Mouse (Mus musculus) CD4-positive, CD25-positive, alpha-beta regulatory T cell, adult 2 months (primary cell): ENCODE measurements around the gene Fam216a.
"Not testable (repeated sequence)": the region's sequence is repeated elsewhere in the genome, so short reads cannot be mapped to it uniquely, and the experiment has no call there.

Experiments
- DNase-seq: peaks from one replicate; pipeline ENCODE4 v3.0.0-alpha.2; 2012; ENCODE audit warnings: low read depth, low spot score

The Fam216a gene

DNA sequence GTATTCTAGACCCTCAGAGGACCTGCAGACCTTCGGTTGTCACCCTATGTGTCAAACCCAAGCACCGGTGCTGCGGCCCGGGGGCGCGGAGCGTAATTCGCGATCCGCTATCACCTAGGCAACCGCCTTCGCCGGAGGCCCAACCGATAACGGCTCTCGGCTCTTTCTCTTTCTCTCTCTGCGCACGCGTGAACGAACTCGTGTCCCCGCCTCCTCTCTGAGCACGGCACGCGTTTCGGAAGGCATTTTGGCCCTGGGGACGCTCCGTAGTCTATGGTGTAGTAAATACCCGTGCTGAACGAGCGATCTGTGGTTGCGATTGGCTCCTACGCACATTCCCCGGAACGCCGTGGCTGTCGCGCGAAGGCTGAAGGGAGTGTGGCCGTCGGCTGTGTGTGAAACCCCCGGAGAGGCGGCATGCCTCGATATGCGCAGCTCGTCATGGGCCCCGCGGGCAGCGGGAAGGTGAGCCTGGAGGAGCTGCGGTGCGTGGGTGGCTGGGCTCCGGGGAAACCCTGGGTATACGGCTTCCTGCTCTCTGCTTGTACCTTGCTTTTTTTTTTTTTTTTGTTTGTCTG, at the start of gene Fam216a:
Fam216a (minus strand) TSS at position 173 of the 578 bp plus-strand sequence.
- peak; percentile 100 for DNase-seq

DNA sequence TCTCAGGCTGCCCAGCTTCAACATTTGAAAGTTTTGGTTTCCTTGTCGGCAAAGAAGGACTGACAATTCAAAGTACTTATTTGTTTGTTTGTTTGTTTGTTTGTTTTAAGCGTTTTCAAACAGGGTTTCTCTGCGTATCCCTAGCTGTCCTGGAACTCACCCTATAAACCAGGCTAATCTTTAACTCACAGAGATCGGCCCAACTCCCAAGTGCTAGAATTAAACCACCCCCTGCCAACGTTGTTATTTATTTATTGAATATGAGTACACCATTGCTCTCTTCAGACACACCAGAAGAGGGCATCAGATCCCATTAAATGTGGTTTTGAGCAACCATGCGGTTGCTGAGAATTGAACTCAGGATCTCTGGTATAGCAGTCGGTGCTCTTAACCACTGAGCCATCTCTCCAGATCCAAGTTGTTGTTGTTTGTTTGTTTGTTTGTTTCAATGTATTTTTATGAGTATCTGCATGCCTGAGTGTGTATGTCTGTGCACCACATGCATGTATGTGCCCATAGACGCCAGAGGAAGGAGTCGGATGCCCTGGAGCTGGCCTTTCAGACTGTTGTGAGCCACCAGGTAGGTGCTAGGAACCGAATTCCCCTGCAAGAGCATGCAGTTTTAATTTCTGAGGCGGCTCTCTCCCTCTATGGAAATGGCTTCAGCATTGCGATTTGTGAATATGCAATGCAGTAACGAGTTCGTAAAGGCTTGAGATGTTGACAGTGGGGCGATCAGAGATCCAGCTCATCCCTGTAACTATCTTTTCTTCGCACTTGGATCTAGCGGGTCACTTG, 49.3 kb upstream of the Fam216a start, which contains the start of gene Anapc7:
Anapc7 (plus strand) TSS at position 423 of the 798 bp plus-strand sequence.
- DNase-seq: no peak

DNA sequence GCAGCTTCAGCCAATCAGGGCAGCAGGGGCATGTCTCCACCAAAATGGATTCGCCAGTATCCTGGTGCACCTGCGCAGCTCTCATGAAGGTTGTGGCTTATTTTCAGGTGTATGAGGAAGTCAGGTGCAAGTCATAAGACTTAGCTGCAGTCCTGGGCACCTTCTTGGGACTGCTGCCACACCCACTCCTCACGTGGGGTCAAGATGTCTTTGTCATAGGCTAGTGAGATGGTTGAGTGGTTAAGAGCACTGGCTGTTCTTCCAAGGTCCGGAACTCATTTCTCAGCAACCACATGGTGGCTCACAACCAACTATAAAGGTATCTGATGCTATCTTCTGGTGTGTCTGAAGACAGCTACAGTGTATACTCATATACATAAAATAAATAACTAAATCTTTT, 48.5 kb upstream of the Fam216a start:
- not testable (repeated sequence) for DNase-seq

DNA sequence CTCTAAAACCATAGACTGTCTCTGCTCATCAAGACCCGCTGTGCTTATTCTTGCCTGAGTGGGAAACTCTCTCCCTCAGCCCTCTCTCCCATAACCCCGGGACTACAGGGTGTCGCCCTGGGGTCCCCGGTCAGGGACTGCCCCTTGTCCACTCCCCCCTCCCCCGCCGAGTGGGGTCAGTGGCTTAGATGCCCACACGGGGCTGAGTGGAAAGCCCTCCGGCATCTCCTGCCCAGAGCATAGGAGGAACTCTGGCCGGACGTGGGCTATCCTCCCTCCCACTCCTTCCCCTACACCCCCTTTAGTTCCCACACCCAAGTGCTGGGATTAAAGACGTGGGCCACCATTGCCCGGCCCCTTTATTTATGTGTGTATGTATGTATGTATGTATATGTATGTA, 43.3 kb upstream of the Fam216a start:
- DNase-seq: no peak

DNA sequence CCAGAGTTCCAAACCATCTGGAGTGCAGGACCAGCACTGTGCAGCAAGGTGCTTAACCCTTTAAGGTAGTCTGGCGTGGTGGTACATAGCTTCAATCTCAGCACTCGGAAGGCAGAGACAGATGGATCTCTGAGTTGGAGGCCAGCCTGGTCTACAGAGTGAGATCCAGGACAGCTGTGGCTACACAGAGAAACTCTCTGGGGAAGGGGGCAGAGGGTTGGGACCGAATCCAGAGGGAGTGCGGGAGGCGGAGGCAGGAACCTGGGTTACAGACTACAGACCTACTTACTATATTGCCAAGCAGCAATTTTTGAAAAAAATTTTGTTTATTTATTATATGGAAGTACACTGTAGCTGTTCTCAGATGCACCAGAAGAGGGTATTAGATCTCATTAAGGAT, 42.2 kb upstream of the Fam216a start:
- DNase-seq: no peak

DNA sequence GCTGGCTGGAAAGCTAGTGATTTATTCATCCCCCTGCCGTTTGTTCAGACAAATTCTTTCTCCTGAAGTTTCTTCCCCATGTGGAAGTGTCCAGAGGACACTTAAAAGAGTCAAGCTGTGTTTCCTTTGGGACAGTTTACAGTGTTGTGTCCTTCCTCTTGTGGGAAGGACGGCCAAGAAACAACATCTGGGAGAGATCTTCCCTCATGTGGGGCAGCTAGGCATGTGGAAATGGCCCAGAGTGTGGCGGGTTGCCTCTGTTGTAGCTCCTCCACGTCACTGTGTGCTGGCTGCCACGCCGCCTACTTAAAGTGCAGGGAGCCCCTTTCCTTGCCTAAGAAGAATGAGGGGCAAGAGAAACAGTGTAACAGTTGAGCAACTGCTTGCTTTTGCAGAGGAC, 40.7 kb upstream of the Fam216a start:
- DNase-seq: no peak

DNA sequence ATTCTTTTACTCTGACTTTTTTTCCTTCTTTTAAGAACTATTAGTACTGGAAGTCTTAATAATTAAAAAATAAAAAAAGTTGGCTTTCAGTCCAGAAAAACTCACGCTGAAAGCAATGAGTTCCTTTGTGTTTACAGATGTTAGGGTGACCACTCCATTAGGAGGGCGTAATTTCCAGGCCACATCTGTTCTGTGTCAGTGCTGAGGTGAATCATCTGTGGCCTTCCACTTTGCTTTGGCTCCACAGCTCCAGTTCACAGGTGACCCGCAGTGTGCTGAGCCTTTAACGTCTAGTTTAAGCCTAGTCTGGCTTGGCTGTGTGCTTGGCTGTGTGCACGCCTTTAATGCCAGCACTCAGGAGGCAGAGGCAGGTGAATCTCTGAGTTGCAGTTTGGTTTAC, 39.7 kb upstream of the Fam216a start:
- no peak for DNase-seq

DNA sequence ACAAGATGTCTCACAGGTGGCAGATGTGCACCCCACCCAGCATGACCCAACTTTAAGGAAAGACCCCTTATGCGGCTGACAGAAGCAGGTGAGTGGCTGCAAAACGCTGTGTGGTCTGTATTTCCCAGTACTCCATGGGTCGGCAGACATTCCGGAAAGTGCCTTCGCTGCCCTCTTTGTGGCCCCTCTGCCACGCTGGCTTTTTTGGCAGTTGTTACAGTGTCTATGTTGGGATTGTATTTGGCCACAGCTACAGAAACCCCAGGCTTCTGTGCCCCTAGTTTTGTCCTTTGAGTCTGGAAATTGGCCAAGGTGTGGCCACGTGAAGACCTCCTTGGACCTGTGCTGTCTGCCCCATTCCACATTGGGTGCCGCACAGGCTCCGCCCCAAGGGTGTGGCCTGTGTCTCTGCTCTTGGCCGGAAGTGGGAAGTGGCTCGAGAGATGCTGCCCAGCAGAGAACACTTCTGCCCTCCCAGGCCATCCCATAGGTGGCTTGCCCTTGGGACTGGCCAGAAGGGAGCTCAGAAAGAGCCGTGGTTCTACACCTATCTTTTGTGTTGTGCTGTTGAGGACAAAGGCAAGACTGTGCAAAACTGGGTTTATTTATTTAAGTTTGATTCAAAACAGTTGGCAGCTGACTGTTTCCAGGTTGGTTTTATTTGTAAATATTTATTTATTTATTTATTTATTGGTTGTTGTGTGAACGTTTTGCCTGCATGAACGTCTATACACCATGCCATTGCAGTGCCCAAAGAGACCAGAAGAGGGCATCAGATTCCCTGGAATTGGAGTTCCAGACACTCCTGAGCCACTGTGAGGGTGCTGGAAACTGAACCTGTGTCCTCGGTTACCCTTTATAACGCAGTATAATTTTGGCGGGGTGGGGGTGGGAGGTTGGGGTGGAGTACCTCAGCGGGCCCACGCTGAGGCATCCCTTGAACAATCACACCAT, 37.8 kb upstream of the Fam216a start:
- no peak for DNase-seq

DNA sequence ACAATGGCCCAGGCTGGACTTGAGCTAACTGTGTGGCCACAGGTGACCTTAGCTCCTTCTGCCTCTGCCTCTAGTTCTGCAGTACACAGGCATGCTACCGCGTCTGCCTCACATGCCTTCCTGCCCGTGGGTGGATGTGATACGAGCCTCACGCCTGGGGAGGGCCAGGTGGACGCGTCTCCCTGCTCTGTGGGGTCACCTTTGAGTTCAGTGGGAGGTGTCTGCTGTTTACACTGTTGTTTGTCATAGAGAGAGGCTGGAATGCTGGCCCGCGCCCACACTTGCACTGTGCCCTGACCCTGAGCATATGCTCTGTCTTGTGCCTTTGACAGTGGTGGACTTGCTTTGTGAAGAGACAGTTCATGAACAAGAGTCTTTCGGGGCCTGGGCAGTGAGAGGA, 33.4 kb upstream of the Fam216a start:
- DNase-seq: no peak

DNA sequence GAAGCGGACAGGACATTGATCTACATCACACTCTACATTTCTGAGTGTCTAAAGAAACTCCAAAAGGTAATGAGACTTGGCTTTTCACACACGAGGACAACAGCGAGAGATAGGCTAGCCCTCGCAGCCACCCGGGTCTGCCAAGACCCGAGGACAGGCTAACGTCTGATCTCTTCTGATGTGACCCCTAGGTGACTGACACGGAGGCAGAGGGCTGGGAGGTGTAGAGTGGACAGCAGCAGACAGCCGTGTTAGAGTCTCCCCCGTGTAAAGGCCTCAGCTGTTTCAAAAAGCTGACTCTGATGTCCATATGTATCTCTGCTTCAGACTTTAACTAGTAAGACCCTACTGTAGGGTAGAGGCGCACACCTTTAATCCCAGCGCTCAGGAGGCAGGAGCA, 31.2 kb upstream of the Fam216a start:
- no peak for DNase-seq

DNA sequence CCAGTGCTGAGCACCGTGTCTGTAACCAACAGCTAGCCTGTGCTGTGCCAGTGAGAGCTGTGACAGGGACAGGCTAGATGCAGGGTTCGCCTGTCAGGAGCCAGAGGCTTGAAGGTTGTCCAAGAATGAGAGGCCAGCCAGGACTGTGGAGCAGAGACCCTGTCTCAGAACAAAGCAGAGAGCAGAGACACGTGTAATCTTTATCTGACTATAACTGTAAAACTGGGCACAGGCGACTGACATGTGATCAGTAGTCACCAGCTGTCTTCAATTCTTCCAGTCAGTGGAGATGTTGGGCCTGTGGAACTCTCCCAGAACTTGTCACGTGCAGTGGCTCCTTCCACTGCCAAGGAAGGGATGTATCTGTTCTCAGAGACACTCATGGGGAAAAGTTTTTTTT, 30.6 kb upstream of the Fam216a start:
- DNase-seq: no peak

DNA sequence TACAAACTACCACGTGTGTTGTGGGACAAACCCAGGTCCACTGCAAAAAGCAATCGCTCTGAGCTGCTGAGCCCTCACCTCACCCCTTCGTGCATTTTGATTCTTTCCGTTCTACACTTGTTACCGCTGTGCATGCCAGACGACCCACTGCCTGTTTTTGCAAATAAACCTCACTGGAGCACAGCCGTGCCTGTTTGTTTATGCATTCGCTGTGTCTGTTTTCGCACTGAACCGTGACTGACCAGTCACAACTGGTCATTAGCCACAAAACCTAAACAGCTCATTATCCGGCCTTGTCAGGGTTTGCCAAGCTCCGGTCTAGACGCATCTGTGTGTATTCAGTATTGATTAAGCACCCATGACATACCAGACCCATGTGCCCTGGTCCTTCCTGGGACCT, 30.0 kb upstream of the Fam216a start:
- no peak for DNase-seq

DNA sequence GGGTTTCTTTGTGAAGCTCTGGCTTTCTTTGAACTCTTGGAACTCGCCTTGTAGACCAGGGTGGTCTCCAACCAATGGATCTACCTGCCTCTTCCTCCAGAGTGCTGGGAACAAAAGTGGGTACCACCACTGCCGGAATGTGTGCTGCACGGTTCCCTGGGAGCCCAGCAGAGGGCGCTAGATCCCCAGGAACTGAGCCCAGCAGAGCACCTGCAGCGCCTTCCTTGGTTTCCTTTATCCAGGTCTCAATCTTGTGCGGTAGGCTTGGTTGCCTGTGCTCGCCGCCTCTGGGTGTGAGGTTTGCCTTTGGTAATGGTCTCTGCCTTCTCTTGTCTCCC, 29.1 kb upstream of the Fam216a start:
- peak; percentile 81 for DNase-seq

DNA sequence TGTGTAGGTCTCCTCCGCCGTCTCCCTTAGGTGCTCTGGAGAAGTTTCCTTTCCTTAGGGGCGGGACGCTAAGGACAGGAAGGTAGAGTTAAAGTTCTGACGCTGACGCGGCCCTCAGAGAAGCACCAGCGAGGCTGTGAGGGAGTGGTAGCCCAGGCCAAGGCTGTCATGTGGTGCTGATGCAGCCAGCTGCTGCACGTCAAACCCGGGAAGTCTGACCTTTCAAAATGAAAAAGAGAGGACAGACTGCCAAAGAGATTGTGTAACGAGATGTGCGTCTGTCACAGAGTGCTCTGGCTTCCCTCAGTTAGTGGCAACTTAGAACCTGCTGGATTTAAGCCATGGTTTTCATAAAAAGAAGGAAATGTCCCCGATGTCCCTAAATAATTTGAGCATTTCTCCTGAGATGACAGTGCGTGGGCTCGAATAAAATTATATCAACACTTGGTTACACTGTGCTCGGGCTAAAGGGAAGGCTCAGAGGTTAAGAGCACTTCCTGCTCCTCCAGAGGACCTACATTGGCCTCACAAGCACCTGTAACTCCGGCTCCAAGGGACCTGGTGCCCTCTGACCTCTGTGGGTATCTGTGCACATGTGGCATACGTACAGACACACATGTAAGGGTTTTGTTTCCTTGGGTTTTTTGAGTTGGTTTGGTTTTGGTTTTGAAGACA, 28.6 kb upstream of the Fam216a start:
- DNase-seq: no peak

DNA sequence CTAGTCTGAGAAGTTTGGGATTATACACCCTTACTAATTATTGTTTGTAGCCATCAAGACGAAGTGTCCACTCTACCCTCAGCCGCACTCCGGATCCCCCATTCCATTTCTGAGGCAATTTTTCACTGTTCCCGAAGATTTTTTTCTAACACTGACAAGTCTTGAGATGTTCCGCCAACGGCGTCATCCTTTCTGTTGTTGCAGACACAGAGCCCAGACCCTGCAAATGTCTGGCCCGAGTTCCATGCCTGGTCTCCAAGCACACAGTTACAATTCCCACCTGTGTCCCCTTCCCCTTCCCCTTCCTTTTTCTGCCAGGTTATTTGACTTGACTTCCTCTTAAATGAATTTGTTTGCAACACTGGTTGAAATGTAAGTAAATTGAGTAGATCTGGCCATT, 27.7 kb upstream of the Fam216a start:
- no peak for DNase-seq

DNA sequence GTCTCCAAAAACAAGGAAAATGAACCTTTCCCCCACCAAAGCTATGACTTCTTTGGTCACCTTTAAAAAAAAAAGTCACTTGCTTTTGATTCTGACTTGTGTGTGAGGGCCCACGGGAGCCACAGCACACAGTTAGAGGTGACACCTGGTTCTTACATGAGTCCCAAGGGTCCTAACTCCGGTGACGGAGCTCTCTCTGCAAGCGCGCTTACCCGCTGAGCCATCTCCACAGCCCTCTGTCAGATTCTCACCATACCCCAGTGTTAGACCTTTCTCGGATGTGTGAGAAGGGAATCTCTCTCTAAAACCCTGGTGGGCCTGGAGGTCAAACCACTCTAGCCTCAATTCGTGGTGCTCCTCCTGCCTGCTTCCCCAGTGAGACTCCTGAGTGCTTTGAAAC, 25.3 kb upstream of the Fam216a start:
- DNase-seq: no peak

DNA sequence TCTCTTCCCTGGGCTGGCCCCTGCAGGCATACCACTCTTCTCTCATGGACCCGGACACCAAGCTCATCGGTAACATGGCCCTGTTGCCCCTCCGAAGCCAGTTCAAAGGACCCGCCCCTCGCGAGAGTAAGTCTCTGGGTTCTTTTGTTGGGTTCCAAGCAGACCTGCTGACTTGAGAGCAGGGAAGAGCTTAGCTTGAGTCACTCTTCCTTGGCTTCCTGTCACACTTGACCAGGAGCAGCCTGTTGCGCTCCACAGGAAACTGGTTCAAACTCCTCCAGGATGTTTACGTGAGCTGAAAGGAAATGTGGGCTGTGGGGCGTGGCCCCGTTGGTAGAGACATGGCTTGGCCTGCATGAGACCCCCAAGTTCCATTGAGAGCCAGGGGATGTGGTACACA, 24.6 kb upstream of the Fam216a start:
- DNase-seq: no peak

DNA sequence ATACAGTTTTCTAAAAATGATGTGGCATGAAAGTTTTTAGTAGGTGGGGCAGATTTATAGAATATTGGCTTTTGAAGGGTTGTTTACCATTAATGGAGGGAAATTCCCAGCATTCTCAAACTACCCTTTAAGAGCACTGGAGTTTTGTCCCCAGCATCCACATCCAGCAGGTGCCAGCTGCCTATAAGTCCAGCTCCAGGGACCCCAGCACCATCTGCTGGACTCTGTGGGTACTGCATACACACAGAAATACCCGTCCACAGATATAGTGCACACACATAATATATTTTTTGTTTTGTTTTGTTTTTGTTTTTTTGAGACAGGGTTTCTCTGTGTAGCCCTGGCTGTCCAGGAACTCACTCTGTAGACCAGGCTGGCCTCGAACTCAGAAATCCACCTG, 21.7 kb upstream of the Fam216a start:
- DNase-seq: peak; percentile 89

DNA sequence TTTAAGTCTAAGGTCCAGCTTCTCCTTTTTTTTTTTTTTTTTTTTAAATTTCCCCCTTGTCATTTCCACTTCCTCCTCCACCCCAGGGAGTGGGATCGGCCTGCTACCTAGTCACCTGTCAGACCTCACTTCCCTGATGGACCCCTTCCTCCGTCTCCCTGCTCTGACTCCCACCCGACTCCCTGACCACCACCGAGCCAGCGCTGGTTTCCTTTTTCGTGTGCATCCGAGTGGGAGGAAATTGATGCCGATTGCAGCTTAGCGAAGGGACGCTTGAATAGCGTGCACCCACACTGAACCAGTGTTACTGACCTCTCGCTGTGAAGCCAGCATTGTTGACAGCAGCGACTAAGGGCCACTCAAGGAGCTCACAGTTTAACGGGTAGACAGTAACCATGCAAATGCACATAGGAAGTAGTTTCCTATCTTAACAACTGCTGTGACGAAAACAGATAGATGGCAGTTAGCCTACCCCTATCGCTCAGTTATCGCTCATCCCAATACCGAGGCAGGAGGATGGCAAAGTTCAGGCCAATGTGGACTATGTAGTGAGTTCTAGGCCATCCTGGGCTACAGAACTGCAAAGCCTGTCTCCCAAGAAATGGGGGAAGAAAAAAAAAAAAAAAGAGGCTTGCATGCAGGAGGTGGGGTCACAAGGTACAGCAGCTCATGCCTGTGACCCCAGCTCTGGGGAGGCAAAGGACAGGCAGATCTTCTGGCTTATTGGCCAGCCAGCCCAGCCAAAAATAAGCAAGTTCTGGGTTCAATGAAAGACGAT, 20.3 kb upstream of the Fam216a start:
- DNase-seq: peak; percentile 58

DNA sequence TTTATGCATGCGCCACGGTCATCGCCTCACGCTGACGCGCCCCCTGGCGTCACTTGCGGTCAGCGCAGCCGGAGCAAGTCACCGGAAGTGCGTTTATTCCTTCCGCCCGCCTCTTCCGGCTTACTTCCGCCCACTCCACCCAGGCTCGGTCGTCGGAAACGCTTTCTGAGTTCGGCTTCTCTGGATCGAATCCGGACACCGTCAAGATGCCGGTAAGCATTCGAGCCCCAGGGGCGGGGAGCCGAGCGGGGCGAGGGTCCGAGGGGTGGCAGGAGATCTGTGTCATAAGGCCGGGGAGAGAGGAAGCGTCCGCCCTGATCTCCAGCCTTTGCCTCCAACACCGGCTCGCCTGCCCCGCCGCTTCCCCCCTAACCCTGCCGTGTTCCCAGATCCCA, 19.6 kb upstream of the Fam216a start, which contains the start of gene Arpc3:
Arpc3 (plus strand) TSS at position 93 of the 395 bp plus-strand sequence.
- peak; percentile 97 for DNase-seq
